Mouse (Mus musculus): ENCODE measurements around the gene Nup107. TPM values are rescaled to one million over a fixed set of nuclear protein-coding genes. Genes with fewer than 3 reads are reported as not detected.

Gene Nup107
- polyA plus RNA-seq, 1 experiment = 12.8 TPM

- H3K4me1 ChIP-seq (ENCODE audit: control insufficient read depth, insufficient read depth, low read length) = peaks cover 2% of the 10 kb centered on the region; the same call in 1 of the 2 replicates
- no peak overlapping the region for H3K27ac ChIP-seq (ENCODE audit: insufficient read depth, low read length)
- TF ChIP-seq CTCF (IDR thresholded peaks at IDR 0.05; ENCODE audit: extremely low read depth, insufficient read depth, low read length) (no peak), POLR2A (IDR thresholded peaks at IDR 0.05; ENCODE audit: extremely low read depth, insufficient read depth, low read length) (no peak)
- no peak overlapping the region for H3K4me3 ChIP-seq (ENCODE audit: insufficient read depth, low read length)
These were observed 78.4 kb downstream of the Nup107 start for GRCm38 (mm10) chr10:117714048-117714545.

GRCm38 (mm10) chr10:117713466-117713865 is 79.0 kb downstream of the Nup107 start:
- Histone ChIP-seq H3K4me3 (ENCODE audit: insufficient read depth, low read length) (no peak overlapping the region), H3K27ac (ENCODE audit: insufficient read depth, low read length) (no peak overlapping the region), H3K4me1 (ENCODE audit: control insufficient read depth, insufficient read depth, low read length) (peaks cover 2% of the 10 kb centered on the region; the same call in 1 of the 2 replicates)
- TF ChIP-seq POLR2A (IDR thresholded peaks at IDR 0.05; ENCODE audit: extremely low read depth, insufficient read depth, low read length) (no peak), CTCF (IDR thresholded peaks at IDR 0.05; ENCODE audit: extremely low read depth, insufficient read depth, low read length) (no peak)

- Histone ChIP-seq H3K27ac (ENCODE audit: insufficient read depth, low read length) (no peak overlapping the region), H3K4me3 (ENCODE audit: insufficient read depth, low read length) (no peak overlapping the region), H3K4me1 (ENCODE audit: control insufficient read depth, insufficient read depth, low read length) (peaks cover 2% of the 10 kb centered on the region; the same call in 1 of the 2 replicates)
- TF ChIP-seq CTCF (IDR thresholded peaks at IDR 0.05; ENCODE audit: extremely low read depth, insufficient read depth, low read length) = no peak
- no peak for TF ChIP-seq POLR2A (IDR thresholded peaks at IDR 0.05; ENCODE audit: extremely low read depth, insufficient read depth, low read length)
These were observed 79.6 kb downstream of the Nup107 start for GRCm38 (mm10) chr10:117712871-117713270.

GRCm38 (mm10) chr10:117712191-117712754 is 80.2 kb downstream of the Nup107 start:
- H3K27ac ChIP-seq (ENCODE audit: insufficient read depth, low read length) = no peak overlapping the region
- H3K4me3 ChIP-seq (ENCODE audit: insufficient read depth, low read length) = no peak overlapping the region
- H3K4me1 ChIP-seq (ENCODE audit: control insufficient read depth, insufficient read depth, low read length) = no peaks in the 10 kb centered on the region
- TF ChIP-seq CTCF (IDR thresholded peaks at IDR 0.05; ENCODE audit: extremely low read depth, insufficient read depth, low read length) (no peak), POLR2A (IDR thresholded peaks at IDR 0.05; ENCODE audit: extremely low read depth, insufficient read depth, low read length) (no peak)

GRCm38 (mm10) chr10:117711408-117711807 is 81.1 kb downstream of the Nup107 start:
- TF ChIP-seq CTCF (IDR thresholded peaks at IDR 0.05; ENCODE audit: extremely low read depth, insufficient read depth, low read length) = no peak
- TF ChIP-seq POLR2A (IDR thresholded peaks at IDR 0.05; ENCODE audit: extremely low read depth, insufficient read depth, low read length) = no peak
- peak overlapping the region; percentile 94; the same call in 1 of the 2 replicates for H3K4me3 ChIP-seq (ENCODE audit: insufficient read depth, low read length)
- H3K27ac ChIP-seq (ENCODE audit: insufficient read depth, low read length) = no peak overlapping the region
- H3K4me1 ChIP-seq (ENCODE audit: control insufficient read depth, insufficient read depth, low read length) = peaks cover 5% of the 10 kb centered on the region

- Histone ChIP-seq H3K4me3 (ENCODE audit: insufficient read depth, low read length) (peak within 1 kb of the TSS; percentile 94), H3K27ac (ENCODE audit: insufficient read depth, low read length) (peak within 1 kb of the TSS; percentile 100), H3K4me1 (ENCODE audit: control insufficient read depth, insufficient read depth, low read length) (peaks cover 5% of the 10 kb centered on the region)
- TF ChIP-seq POLR2A (IDR thresholded peaks at IDR 0.05; ENCODE audit: extremely low read depth, insufficient read depth, low read length) (peak; percentile 42; the same call in 1 of the 2 replicates), CTCF (IDR thresholded peaks at IDR 0.05; ENCODE audit: extremely low read depth, insufficient read depth, low read length) (peak; percentile 44)
These were observed 81.8 kb downstream of the Nup107 start, which contains the start of gene Mdm2 for GRCm38 (mm10) chr10:117710604-117711141. Gene Mdm2 (minus strand): TSS chr10:117710758.

GRCm38 (mm10) chr10:117709930-117710603 is 82.4 kb downstream of the Nup107 start:
- Histone ChIP-seq H3K4me1 (ENCODE audit: control insufficient read depth, insufficient read depth, low read length) (peaks cover 5% of the 10 kb centered on the region), H3K4me3 (ENCODE audit: insufficient read depth, low read length) (peak overlapping the region; percentile 94), H3K27ac (ENCODE audit: insufficient read depth, low read length) (peak overlapping the region; percentile 100)
- TF ChIP-seq CTCF (IDR thresholded peaks at IDR 0.05; ENCODE audit: extremely low read depth, insufficient read depth, low read length) (no peak), POLR2A (IDR thresholded peaks at IDR 0.05; ENCODE audit: extremely low read depth, insufficient read depth, low read length) (0 out of 2 replicates have a peak, but pooled peaks have one; percentile 23)

GRCm38 (mm10) chr10:117709326-117709830 is 83.1 kb downstream of the Nup107 start:
- Histone ChIP-seq H3K27ac (ENCODE audit: insufficient read depth, low read length) (0 out of 2 replicates have a peak overlapping the region, but pooled peaks have one; percentile 69), H3K4me1 (ENCODE audit: control insufficient read depth, insufficient read depth, low read length) (peaks cover 5% of the 10 kb centered on the region), H3K4me3 (ENCODE audit: insufficient read depth, low read length) (peak overlapping the region; percentile 94)
- TF ChIP-seq POLR2A (IDR thresholded peaks at IDR 0.05; ENCODE audit: extremely low read depth, insufficient read depth, low read length) = no peak
- no peak for TF ChIP-seq CTCF (IDR thresholded peaks at IDR 0.05; ENCODE audit: extremely low read depth, insufficient read depth, low read length)

GRCm38 (mm10) chr10:117708856-117709255 is 83.6 kb downstream of the Nup107 start:
- H3K4me1 ChIP-seq (ENCODE audit: control insufficient read depth, insufficient read depth, low read length) = peaks cover 5% of the 10 kb centered on the region
- H3K4me3 ChIP-seq (ENCODE audit: insufficient read depth, low read length) = peak overlapping the region; percentile 94
- H3K27ac ChIP-seq (ENCODE audit: insufficient read depth, low read length) = no peak overlapping the region
- TF ChIP-seq CTCF (IDR thresholded peaks at IDR 0.05; ENCODE audit: extremely low read depth, insufficient read depth, low read length) (no peak), POLR2A (IDR thresholded peaks at IDR 0.05; ENCODE audit: extremely low read depth, insufficient read depth, low read length) (no peak)

Measured in cortical plate, adult 2 months (tissue).